Mouse (Mus musculus) liver, embryonic 13.5 days (tissue): ENCODE measurements around the gene Nsd2. TPM values are rescaled to one million over a fixed set of nuclear protein-coding genes. Genes with fewer than 3 reads are reported as not detected.

Experiments used
- ATAC-seq: fragments of 200-750 bp; cut with Nextera tagmentation; 2 replicates; pipeline ENCODE4 v1.8.0; 2017; ENCODE audit warnings: low read depth, mild to moderate bottlenecking, moderate number of reproducible peaks, moderate library complexity
- DNase-seq: peaks from one replicate; pipeline ENCODE4 v3.0.0; 2022
- H3K27ac ChIP-seq: fragments of 300-500 bp; sonication (generic); 2 replicates; pipeline ENCODE4 v1.5.1; 2015; ENCODE audit warnings: moderate library complexity, mild to moderate bottlenecking, inconsistent platforms
- H3K27me3 ChIP-seq: fragments of 300-500 bp; sonication (generic); 2 replicates; pipeline ENCODE4 v1.6.1; 2015; ENCODE audit warnings: mild to moderate bottlenecking, inconsistent platforms
- H3K36me3 ChIP-seq: fragments of 300-500 bp; sonication (generic); 2 replicates; pipeline ENCODE4 v1.6.1; 2015; ENCODE audit warnings: mild to moderate bottlenecking, inconsistent platforms
- H3K4me1 ChIP-seq: fragments of 300-500 bp; sonication (generic); replicated peaks from 2 replicates; pipeline ENCODE4 v1.6.1; 2015; ENCODE audit warnings: inconsistent platforms
- H3K4me2 ChIP-seq: fragments of 300-500 bp; sonication (generic); 2 replicates; pipeline ENCODE4 v1.6.1; 2015; ENCODE audit warnings: inconsistent platforms, mild to moderate bottlenecking, moderate library complexity
- H3K4me3 ChIP-seq: fragments of 300-500 bp; sonication (generic); replicated peaks from 2 replicates; pipeline ENCODE4 v1.5.1; 2015; ENCODE audit warnings: mild to moderate bottlenecking, inconsistent platforms
- H3K9ac ChIP-seq: fragments of 300-500 bp; sonication (generic); 2 replicates; pipeline ENCODE4 v1.6.1; 2015; ENCODE audit warnings: mild to moderate bottlenecking, inconsistent platforms
- H3K9me3 ChIP-seq: fragments of 300-500 bp; sonication (generic); replicated peaks from 2 replicates; pipeline ENCODE4 v1.6.1; 2016; ENCODE audit warnings: inconsistent platforms
- WGBS: fragments of 180-500 bp; shearing (Covaris S2); methylation state at CpG from one replicate; pipeline ENCODE4 v1.1.7; 2015; ENCODE audit not compliant: insufficient replicate concordance; 5-methylcytosine and 5-hydroxymethylcytosine counted together
- polyA plus RNA-seq: library from polyadenylated mRNA; unstranded; fragments of >200 nt; fragmentation: Nextera tagmentation; extraction: Ambion mirVana; gene quantifications from 2 replicates; pipeline ENCODE4 v1.2.1, GENCODE M21; 2015

The Nsd2 gene
- polyA plus RNA-seq, 1 experiment from 2014 or later = 23.6 TPM

DNA sequence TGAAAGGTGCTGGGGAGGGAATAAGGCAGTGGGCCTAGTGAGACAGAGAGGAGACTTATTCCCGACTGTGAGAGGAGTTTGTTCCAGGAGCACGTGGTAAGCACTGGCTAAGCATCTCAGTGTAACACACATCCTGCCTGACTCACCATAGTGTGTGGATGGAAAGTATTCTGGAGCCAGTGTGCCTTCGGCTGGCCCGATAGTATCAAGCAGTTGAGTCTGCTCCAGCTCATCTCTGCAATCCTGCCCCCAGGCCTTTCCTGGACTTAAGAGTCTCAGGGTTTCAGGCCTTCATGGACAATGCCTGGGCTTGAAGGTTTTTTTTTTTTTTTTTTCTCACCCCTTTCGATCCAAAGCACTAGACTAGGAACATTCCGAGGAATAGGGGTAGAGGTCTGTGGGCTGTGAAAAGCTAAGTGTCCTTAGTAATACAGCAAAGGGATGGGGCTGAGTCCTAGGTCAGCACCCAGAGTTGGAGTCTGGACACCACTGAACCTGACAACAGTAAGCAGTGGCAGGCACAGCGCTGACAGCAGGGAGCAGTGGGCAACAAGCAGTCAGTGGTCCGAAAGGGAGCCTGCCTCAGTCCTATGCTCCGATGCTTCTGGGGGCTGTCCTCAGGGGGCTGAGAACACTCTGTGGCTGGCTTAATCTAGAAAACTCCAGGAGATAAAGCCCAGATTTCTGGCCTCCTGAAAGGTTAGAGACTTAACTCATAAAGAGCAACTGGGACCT lies 1.2 kb upstream of the Nsd2 start:
- ATAC-seq = peak; percentile 7
- H3K27me3 ChIP-seq = no peaks in the 10 kb centered on the region
- H3K4me3 ChIP-seq = peak overlapping the region; percentile 99
- peak overlapping the region; percentile 98 for H3K4me2 ChIP-seq
- no peaks in the 10 kb centered on the region for H3K9me3 ChIP-seq
- peak overlapping the region; percentile 92 for H3K27ac ChIP-seq
- peak overlapping the region; percentile 99 for H3K9ac ChIP-seq
- no peak for DNase-seq
- H3K4me1 ChIP-seq = peaks cover 62% of the 10 kb centered on the region
- WGBS = 31% methylated on average over 9 of the region's 9 CpGs
- H3K36me3 ChIP-seq = 0 out of 2 replicates have a peak, but pooled peaks cover 1% of the 10 kb centered on the region

DNA sequence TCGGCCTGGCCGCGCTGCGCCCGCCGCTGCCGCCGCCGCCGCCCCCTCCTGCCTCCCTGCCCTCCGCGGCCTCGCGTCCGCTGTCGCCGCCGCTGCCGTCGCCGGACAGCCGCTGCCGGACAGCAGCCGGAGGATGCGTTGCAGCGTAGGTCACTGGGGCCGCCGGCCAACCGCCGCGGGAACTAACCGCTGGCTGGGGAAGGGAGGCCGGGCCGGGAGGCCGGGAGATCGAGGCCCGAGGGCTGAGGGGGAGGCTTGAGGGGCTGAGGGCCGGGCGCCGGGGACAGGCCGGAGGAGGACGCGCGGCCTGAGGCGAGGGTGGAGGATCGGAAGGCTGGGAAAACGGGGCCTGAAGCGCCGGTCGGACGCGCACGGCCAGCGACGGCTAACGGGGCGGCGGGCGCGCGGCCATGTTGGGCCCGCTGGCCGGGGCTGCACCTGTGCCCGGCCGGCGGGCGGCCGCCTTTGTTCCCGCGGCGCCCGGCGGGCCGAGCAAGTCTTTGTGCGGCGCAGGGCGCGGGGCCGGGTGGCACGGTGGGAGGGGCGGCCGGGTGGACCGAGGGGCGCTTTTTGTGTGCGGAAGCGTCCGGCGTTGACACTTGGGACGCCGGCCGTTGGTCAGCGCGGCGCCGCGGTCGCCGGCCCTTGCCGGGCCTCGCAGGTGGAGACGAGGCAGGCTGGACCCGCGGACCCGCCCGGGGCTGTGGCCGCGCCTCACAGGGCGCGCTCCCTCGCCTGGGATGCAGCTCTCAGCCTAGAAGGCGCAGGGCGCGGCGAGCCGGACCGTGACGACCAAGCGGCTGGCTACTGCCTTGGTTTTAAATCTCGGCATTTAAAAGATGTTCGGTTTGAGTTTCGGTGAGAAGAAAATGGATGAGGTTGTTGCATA lies 452 bp downstream of the Nsd2 start:
- under 1% methylated on average over 108 of the region's 121 CpGs for WGBS
- H3K4me1 ChIP-seq = peaks cover 76% of the 10 kb centered on the region
- peak overlapping the region; percentile 92 for H3K27ac ChIP-seq
- H3K4me2 ChIP-seq = peak overlapping the region; percentile 98
- peak; percentile 48 for DNase-seq
- H3K4me3 ChIP-seq = peak overlapping the region; percentile 99
- no peaks in the 10 kb centered on the region for H3K27me3 ChIP-seq
- no peaks in the 10 kb centered on the region for H3K9me3 ChIP-seq
- H3K9ac ChIP-seq = peak overlapping the region; percentile 99
- peaks cover 5% of the 10 kb centered on the region; the same call in 1 of the 2 replicates for H3K36me3 ChIP-seq
- ATAC-seq = peak; percentile 65

DNA sequence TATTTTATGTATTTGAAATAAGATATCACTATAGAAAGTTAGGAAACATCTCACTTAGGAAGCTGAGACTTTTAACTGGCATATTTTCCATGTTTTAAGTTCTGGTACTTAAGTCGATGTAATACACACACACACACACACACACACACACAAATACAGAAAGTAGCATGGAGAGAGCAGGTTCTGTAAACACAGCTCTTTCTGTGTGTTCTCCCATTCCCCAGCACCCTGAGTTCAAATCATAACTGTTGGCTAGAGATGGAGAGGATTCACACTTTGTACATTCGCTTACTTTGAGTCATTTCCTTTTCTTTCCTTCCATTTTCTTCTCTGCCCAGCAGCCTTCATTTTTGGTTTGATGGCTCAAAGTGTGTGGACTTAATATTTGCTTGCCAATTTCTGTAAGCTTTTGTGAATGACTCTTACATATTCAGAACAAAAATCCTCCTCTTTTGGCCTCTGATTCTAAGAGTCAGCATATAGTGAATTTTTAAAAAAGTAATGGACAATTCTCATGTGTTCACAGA lies 1.4 kb downstream of the Nsd2 start:
- Histone ChIP-seq H3K4me2 (peak overlapping the region; percentile 98), H3K9ac (peak overlapping the region; percentile 99), H3K4me3 (peak overlapping the region; percentile 99), H3K36me3 (peaks cover 5% of the 10 kb centered on the region; the same call in 1 of the 2 replicates), H3K27me3 (no peaks in the 10 kb centered on the region), H3K9me3 (no peaks in the 10 kb centered on the region), H3K27ac (no peak overlapping the region), H3K4me1 (peaks cover 71% of the 10 kb centered on the region)
- no peak for DNase-seq
- WGBS = 30% methylated on average over 2 of the region's 2 CpGs
- no peak for ATAC-seq

DNA sequence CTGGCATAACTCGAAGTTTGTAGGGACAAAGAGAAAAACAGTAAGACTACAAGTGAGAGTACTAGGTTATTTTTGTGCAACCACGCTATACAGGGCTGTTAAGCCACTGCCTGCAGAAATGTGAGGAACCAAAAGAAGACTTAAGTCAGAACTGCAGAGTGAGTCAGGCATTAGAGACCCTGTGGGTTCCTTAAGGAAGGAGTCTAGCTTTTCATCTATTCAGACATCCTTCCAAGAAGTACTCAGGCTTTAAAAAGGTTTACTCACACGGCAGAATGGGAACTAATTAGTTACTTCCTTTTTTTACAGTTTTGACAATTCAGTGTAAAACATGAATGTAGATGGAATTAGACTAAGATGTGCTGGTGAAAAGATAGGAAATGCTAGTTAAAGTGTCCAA lies 1.9 kb downstream of the Nsd2 start:
- peak overlapping the region; percentile 98 for H3K4me2 ChIP-seq
- ATAC-seq = no peak
- WGBS = 33% methylated on average over 3 of the region's 3 CpGs

DNA sequence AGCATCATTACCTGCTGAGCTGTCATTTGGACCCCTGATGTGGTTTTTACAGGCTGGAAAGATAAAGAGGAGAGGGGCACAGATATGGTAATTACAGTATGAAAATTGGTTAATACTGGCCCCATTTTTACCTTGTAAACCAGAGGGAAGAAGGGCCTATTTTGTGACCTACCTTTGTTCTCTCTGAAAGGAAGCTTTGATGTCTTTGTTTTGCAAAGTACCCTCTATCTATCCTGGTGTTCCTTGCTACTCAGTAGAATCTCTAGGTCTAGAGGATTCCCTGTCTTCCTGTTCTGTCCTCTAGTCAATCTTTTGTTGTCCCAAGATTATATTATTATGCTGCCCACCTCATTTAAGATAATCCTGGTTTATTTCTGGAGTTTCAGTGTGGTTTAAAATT lies 5.5 kb downstream of the Nsd2 start:
- ATAC-seq = no peak
- Histone ChIP-seq H3K4me2 (no peak overlapping the region), H3K4me1 (peaks cover 65% of the 10 kb centered on the region), H3K27me3 (no peaks in the 10 kb centered on the region), H3K4me3 (no peak overlapping the region), H3K9me3 (no peaks in the 10 kb centered on the region), H3K9ac (peak overlapping the region; percentile 40; the same call in 1 of the 2 replicates), H3K27ac (no peak overlapping the region), H3K36me3 (peaks cover 15% of the 10 kb centered on the region)
- no peak for DNase-seq

More for the DNA sequence above, 1.9 kb downstream of the Nsd2 start:
- Histone ChIP-seq H3K27ac (no peak overlapping the region), H3K9ac (peak overlapping the region; percentile 99), H3K9me3 (no peaks in the 10 kb centered on the region), H3K4me3 (peak overlapping the region; percentile 99), H3K36me3 (peaks cover 5% of the 10 kb centered on the region; the same call in 1 of the 2 replicates), H3K27me3 (no peaks in the 10 kb centered on the region), H3K4me1 (peaks cover 70% of the 10 kb centered on the region)
- DNase-seq = no peak

DNA sequence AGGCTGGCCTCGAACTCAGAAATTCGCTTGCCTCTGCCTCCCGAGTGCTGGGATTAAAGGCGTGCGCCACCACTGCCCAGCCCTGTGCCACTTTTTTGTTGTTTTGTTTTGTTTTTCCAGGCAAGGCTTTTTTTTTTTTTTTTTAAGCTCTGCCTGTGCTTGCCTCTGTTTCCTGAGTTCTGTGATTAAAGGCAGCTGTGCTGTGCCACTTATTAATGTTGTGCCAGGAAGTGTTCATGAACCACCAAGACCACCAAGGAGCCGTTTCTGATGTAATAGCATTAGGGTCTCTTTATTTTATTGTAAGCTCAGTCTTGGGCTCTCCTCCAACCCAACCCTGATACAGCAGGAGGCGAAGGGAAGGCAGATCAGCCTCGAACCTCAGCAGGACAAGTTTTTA lies 7.6 kb downstream of the Nsd2 start:
- no peak overlapping the region for H3K4me2 ChIP-seq
- no peak overlapping the region for H3K4me3 ChIP-seq
- H3K27me3 ChIP-seq = no peaks in the 10 kb centered on the region
- no peak overlapping the region for H3K27ac ChIP-seq
- no peak for DNase-seq
- H3K9ac ChIP-seq = no peak overlapping the region
- no peak for ATAC-seq
- peaks cover 52% of the 10 kb centered on the region for H3K4me1 ChIP-seq
- WGBS = 81% methylated on average over 8 of the region's 8 CpGs
- no peaks in the 10 kb centered on the region for H3K9me3 ChIP-seq
- peaks cover 26% of the 10 kb centered on the region for H3K36me3 ChIP-seq

DNA sequence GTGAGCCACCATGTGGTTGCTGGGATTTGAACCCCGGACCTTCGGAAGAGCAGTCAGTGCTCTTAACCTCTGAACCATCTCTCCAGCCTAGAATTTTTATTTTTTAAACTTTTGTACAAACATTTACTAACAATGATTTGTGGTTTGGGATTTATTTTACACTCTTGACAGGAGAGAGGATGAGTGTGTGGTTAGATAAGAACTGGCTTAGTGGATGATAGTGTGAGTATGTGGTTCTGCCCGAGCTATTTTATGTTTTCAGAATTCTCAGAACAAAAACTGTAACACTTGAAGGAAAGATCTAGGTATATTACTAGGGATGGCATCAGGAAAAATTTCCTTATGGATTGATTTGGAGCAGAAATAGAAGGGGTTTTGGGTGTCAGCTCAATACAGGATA lies 9.4 kb downstream of the Nsd2 start:
- H3K4me3 ChIP-seq = no peak overlapping the region
- H3K4me1 ChIP-seq = peaks cover 38% of the 10 kb centered on the region
- no peak for ATAC-seq
- H3K4me2 ChIP-seq = no peak overlapping the region
- no peak overlapping the region for H3K27ac ChIP-seq
- H3K9ac ChIP-seq = no peak overlapping the region
- H3K27me3 ChIP-seq = no peaks in the 10 kb centered on the region
- H3K9me3 ChIP-seq = no peaks in the 10 kb centered on the region
- H3K36me3 ChIP-seq = peaks cover 27% of the 10 kb centered on the region
- DNase-seq = no peak
- WGBS = 56% methylated on average over 3 of the region's 3 CpGs

DNA sequence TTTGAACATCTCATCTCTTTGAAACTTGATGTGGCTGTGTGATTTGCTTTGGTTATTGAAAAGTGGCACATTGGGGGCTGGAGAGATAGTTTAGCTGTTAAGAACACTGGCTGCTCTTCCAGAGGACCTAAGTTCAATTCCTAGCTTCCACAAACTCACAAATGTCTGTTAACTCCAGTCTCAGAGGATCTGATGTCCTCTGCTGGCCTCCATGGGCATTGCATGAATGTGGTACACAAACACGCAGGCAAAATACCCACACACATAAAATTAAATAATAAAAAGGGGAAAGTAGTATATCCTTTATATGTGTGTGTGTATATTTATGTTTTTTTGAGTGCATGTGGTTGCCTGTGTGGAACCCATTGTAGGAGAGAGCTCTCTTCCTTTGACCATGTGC lies 10.3 kb downstream of the Nsd2 start:
- H3K9ac ChIP-seq = no peak overlapping the region
- no peak for DNase-seq
- H3K9me3 ChIP-seq = no peaks in the 10 kb centered on the region
- peaks cover 29% of the 10 kb centered on the region for H3K4me1 ChIP-seq
- 74% methylated on average over 1 of the region's 1 CpGs for WGBS
- no peak overlapping the region for H3K27ac ChIP-seq
- H3K27me3 ChIP-seq = no peaks in the 10 kb centered on the region
- H3K4me3 ChIP-seq = no peak overlapping the region
- no peak for ATAC-seq
- peaks cover 27% of the 10 kb centered on the region for H3K36me3 ChIP-seq
- no peak overlapping the region for H3K4me2 ChIP-seq

DNA sequence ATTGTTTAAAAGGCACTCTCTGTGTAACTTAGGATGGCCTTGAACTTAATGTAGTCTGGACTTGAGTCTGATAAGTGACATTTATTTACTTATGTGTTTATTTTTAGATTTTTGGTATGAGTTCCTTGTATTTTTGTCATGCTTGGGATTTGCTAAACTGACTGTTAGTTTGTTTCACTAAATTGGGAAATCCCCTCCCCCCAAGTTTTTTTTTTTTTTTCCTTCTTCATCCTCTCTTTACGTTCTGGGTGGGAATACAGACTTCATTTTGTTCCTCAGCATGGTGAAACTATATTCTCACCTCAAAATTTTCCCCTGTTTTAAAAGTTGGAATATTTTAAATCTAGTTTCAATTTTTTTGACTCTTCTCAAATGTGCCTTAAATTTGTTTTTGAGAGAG lies 20.8 kb downstream of the Nsd2 start:
- H3K36me3 ChIP-seq = peaks cover 62% of the 10 kb centered on the region
- 0 out of 2 replicates have a peak, but pooled peaks cover 1% of the 10 kb centered on the region for H3K4me1 ChIP-seq
- ATAC-seq = no peak

DNA sequence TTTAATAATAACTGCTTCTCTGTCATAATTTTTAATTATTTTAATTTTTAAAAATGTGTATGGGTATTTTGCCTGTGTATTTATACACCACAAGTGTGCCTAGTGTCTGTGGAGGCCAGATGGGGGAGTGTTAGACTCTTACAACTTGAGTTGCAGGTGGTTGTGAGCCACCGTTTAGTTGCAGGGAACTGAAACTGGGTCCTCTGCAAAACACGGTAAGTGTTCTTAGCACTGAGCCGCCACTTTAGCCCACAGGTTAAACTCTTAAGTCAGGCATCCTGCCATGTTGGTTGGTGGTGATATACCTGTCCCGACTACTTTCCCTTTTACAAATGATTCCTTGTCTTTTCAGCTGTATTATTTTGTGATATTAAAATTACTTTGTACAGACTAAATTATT lies 22.0 kb downstream of the Nsd2 start:
- 80% methylated on average over 4 of the region's 4 CpGs for WGBS
- H3K9me3 ChIP-seq = no peaks in the 10 kb centered on the region
- H3K4me1 ChIP-seq = no peaks in the 10 kb centered on the region
- H3K9ac ChIP-seq = no peak overlapping the region
- H3K27me3 ChIP-seq = no peaks in the 10 kb centered on the region
- peaks cover 66% of the 10 kb centered on the region for H3K36me3 ChIP-seq
- no peak overlapping the region for H3K4me3 ChIP-seq
- no peak overlapping the region for H3K27ac ChIP-seq
- DNase-seq = no peak
- no peak overlapping the region for H3K4me2 ChIP-seq
- ATAC-seq = no peak

More for the DNA sequence above, 20.8 kb downstream of the Nsd2 start:
- Histone ChIP-seq H3K27me3 (no peaks in the 10 kb centered on the region), H3K4me2 (no peak overlapping the region), H3K9ac (no peak overlapping the region), H3K4me3 (no peak overlapping the region), H3K27ac (no peak overlapping the region), H3K9me3 (no peaks in the 10 kb centered on the region)
- no peak for DNase-seq
- WGBS = 86% methylated on average over 1 of the region's 1 CpGs

DNA sequence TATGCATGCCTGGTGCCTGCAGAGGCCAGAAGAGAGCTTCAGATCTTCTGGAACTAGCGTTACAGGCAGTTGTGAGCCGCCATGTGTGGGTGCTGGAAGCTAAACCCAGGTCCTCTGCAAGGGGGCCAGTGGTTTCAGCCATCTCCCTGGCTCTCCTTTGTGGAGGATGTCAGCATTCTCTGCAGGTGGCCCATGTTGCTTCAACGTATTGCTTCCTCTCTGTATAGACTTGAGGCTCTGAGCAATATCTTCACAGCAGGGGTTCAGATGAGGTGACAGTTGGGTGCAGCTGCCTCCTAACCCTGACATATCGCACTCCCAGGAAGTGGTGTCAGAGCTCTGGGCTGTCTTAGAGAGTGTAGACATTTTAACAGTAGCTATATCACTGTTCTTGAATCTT lies 30.9 kb downstream of the Nsd2 start:
- H3K9ac ChIP-seq = no peak overlapping the region
- no peak overlapping the region for H3K4me2 ChIP-seq
- WGBS = 90% methylated on average over 4 of the region's 4 CpGs
- H3K9me3 ChIP-seq = no peaks in the 10 kb centered on the region
- ATAC-seq (no peak), DNase-seq (no peak)
- no peaks in the 10 kb centered on the region for H3K4me1 ChIP-seq
- H3K4me3 ChIP-seq = no peak overlapping the region
- H3K27me3 ChIP-seq = no peaks in the 10 kb centered on the region
- H3K27ac ChIP-seq = no peak overlapping the region
- peaks cover 73% of the 10 kb centered on the region for H3K36me3 ChIP-seq
